Comparison of ENCODE assay signal across 9 mouse cellular contexts in the genomic region with DNA sequence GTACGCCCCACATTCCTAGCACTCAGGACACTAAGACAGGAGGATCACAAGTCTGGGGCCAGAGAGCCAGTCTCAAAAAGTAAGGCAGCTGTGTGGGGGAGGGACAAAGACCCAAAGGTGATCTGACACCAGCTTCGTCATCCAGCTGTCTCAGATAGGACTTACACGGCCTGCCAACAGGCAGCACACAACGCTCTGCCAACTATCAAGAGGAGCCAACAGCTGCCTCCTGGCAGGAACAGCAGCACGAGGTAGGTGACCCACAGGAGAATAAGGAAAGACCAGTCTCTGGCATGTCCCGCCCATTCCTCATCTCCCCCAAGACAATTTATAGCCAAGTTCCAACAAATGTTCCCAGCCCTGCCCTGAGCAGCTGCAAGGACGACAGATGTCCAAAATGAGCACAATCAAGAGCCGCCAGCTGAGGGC. TPM values are rescaled to one million over a fixed set of nuclear protein-coding genes. Genes with fewer than 3 reads are reported as not detected.
DNase-seq lines count a peak whose midpoint lies in the region; ATAC-seq lines count a peak whose summit lies in the region.
"Had no signal": no experiment of that assay in that cellular context is flagged by ENCODE, and none has a peak within 500 bp of the region (broad histone marks: within the 10 kb centered on the region; RNA-seq: fewer than 3 reads in every experiment).

No protein-coding gene starts in this region.

- WGBS in embryonic facial prominence, embryonic 12.5 days: 69% methylated on average over 8 of the region's 8 CpGs
- 75% methylated on average over 8 of the region's 8 CpGs for WGBS in embryonic facial prominence, embryonic 10.5 days
- WGBS in limb, embryonic 11.5 days: 53% methylated on average over 8 of the region's 8 CpGs
- 82% methylated on average over 8 of the region's 8 CpGs for WGBS in forebrain, embryonic 11.5 days

- no peak overlapping the region for H3K9ac ChIP-seq in embryonic facial prominence, embryonic 12.5 days
- H3K9ac ChIP-seq in limb, embryonic 11.5 days (ENCODE audit: low read length): no peak overlapping the region
- no peak overlapping the region for H3K9ac ChIP-seq in forebrain, embryonic 11.5 days (ENCODE audit: low read length)

- H3K4me1 ChIP-seq in embryonic facial prominence, embryonic 12.5 days: peaks cover 37% of the 10 kb centered on the region
- H3K4me1 ChIP-seq in embryonic facial prominence, embryonic 10.5 days: peaks cover 37% of the 10 kb centered on the region
- H3K4me1 ChIP-seq in limb, embryonic 11.5 days (ENCODE audit: control insufficient read depth, insufficient read depth, low read length): peaks cover 10% of the 10 kb centered on the region
- no peaks in the 10 kb centered on the region for H3K4me1 ChIP-seq in forebrain, embryonic 11.5 days (replicated peaks; ENCODE audit: control insufficient read depth, insufficient read depth, low read length)

- H3K9me3 ChIP-seq in embryonic facial prominence, embryonic 12.5 days: no peaks in the 10 kb centered on the region
- H3K9me3 ChIP-seq in embryonic facial prominence, embryonic 10.5 days: no peaks in the 10 kb centered on the region
- no peaks in the 10 kb centered on the region for H3K9me3 ChIP-seq in limb, embryonic 11.5 days (ENCODE audit: control insufficient read depth, low read length)
- no peaks in the 10 kb centered on the region for H3K9me3 ChIP-seq in forebrain, embryonic 11.5 days (ENCODE audit: control insufficient read depth, low read length)

- H3K27ac ChIP-seq in embryonic facial prominence, embryonic 12.5 days: peak overlapping the region; percentile 32; the same call in 1 of the 2 replicates
- H3K27ac ChIP-seq in embryonic facial prominence, embryonic 10.5 days (replicated peaks): no peak overlapping the region
- no peak overlapping the region for H3K27ac ChIP-seq in limb, embryonic 11.5 days (replicated peaks; ENCODE audit: low read depth, low read length)
- no peak overlapping the region for H3K27ac ChIP-seq in forebrain, embryonic 11.5 days (ENCODE audit: low read depth, low read length)
- H3K27ac ChIP-seq: macrophage had no signal

- peaks cover 2% of the 10 kb centered on the region; the same call in 1 of the 2 replicates for H3K36me3 ChIP-seq in embryonic facial prominence, embryonic 12.5 days
- peaks cover 61% of the 10 kb centered on the region for H3K36me3 ChIP-seq in embryonic facial prominence, embryonic 10.5 days (replicated peaks)
- peaks cover 4% of the 10 kb centered on the region; the same call in 1 of the 2 replicates for H3K36me3 ChIP-seq in limb, embryonic 11.5 days (ENCODE audit: control insufficient read depth, insufficient read depth, low read length)
- H3K36me3 ChIP-seq in forebrain, embryonic 11.5 days (ENCODE audit: control insufficient read depth, insufficient read depth, low read length): no peaks in the 10 kb centered on the region

- H3K4me3 ChIP-seq in embryonic facial prominence, embryonic 12.5 days: no peak overlapping the region
- no peak overlapping the region for H3K4me3 ChIP-seq in embryonic facial prominence, embryonic 10.5 days
- H3K4me3 ChIP-seq in limb, embryonic 11.5 days (ENCODE audit: low read depth, low read length): no peak overlapping the region
- no peak overlapping the region for H3K4me3 ChIP-seq in forebrain, embryonic 11.5 days (ENCODE audit: low read depth, low read length)

- no peak for ATAC-seq in embryonic facial prominence, embryonic 12.5 days (ENCODE audit: insufficient number of reproducible peaks, insufficient read depth, low FRiP score, low TSS enrichment)
- ATAC-seq in limb, embryonic 11.5 days (ENCODE audit: insufficient number of reproducible peaks, low FRiP score, low TSS enrichment, low read depth): peak; percentile 24; the same call in 1 of the 2 replicates
- ATAC-seq in forebrain, embryonic 11.5 days (replicated peaks; ENCODE audit: low FRiP score): no peak

- no peak overlapping the region for H3K4me2 ChIP-seq in embryonic facial prominence, embryonic 12.5 days (replicated peaks)
- H3K4me2 ChIP-seq in limb, embryonic 11.5 days (ENCODE audit: low read depth, severe bottlenecking): no peak overlapping the region
- H3K4me2 ChIP-seq in forebrain, embryonic 11.5 days (ENCODE audit: low read depth, low read length, severe bottlenecking): no peak overlapping the region

- no peak for DNase-seq in embryonic facial prominence, embryonic 10.5 days (ENCODE audit: low spot score)
- DNase-seq in adrenal gland, postnatal 14 days: peak; percentile 70
- DNase-seq in heart, adult 8-10 months (ENCODE audit: low spot score): peak; percentile 83
- DNase-seq in limb, embryonic 11.5 days (ENCODE audit: low spot score): no peak
- DNase-seq in spleen, postnatal 36 days (ENCODE audit: low spot score in 2 of 2): no peak
- DNase-seq in right cerebral cortex, adult 18-20 months: no peak
- no peak for DNase-seq in forebrain, embryonic 11.5 days (ENCODE audit: low spot score)

- no peaks in the 10 kb centered on the region for H3K27me3 ChIP-seq in embryonic facial prominence, embryonic 12.5 days
- no peaks in the 10 kb centered on the region for H3K27me3 ChIP-seq in embryonic facial prominence, embryonic 10.5 days (replicated peaks; ENCODE audit: low read depth, poor library complexity, severe bottlenecking)
- no peaks in the 10 kb centered on the region for H3K27me3 ChIP-seq in limb, embryonic 11.5 days (ENCODE audit: control insufficient read depth, insufficient read depth, low read length)
- no peaks in the 10 kb centered on the region for H3K27me3 ChIP-seq in forebrain, embryonic 11.5 days (ENCODE audit: control insufficient read depth, insufficient read depth, low read length)

RNA-seq across cellular contexts. Expression of gene Igf2r, which starts 9.8 kb away (rescaled TPM):
- 37.1 and 38.1 TPM in 2 replicates for polyA plus RNA-seq in embryonic facial prominence, embryonic 12.5 days (2016; fragmentation: Nextera tagmentation; extraction: Ambion mirVana)
- polyA plus RNA-seq in embryonic facial prominence, embryonic 10.5 days (2016; fragmentation: Nextera tagmentation; extraction: Ambion mirVana): 25.9 and 27.2 TPM in 2 replicates
- total RNA-seq in adrenal gland, postnatal 14 days (2021): 65.2 and 75.4 TPM in 2 replicates
- total RNA-seq in heart, adult 8-10 months (2022): 100 to 1,000 TPM; 103 to 124 (median 118) TPM
- 28.0 and 31.5 TPM in 2 replicates for polyA plus RNA-seq in limb, embryonic 11.5 days (2014; fragmentation: Nextera tagmentation; extraction: Ambion mirVana)
- polyA plus RNA-seq in forebrain, embryonic 11.5 days (2014; fragmentation: Nextera tagmentation; extraction: Ambion mirVana): 21.0 and 21.7 TPM in 2 replicates

Comparison
In these comparisons a context has a peak if more than half of its experiments do, and no peak if none do; other contexts are left out.
1. DNase-seq: peak in adrenal gland, postnatal 14 days (single experiment) and heart, adult 8-10 months (single experiment); none in embryonic facial prominence, embryonic 10.5 days (single experiment), limb, embryonic 11.5 days (single experiment), spleen, postnatal 36 days (0 of 2), right cerebral cortex, adult 18-20 months (single experiment) and forebrain, embryonic 11.5 days (single experiment).